Mouse (Mus musculus) brain, embryonic 14.5 days (tissue): ENCODE results near the gene Trpm4. TPM values are rescaled to one million over a fixed set of nuclear protein-coding genes. Genes with fewer than 3 reads are reported as not detected.
A peak's percentile ranks its signal among the peaks of the same experiment; 100 is the strongest.

Experiments
- DNase-seq: peaks from one replicate; pipeline ENCODE4 v3.0.0-alpha.2; 2011; ENCODE audit warnings: low read depth
- CTCF ChIP-seq: fragments of 200-500 bp; IDR thresholded peaks from 2 replicates; pipeline ENCODE4 v1.5.1; 2012; ENCODE audit warnings: inconsistent platforms, mild to moderate bottlenecking, moderate library complexity, borderline replicate concordance; ENCODE audit not compliant: insufficient read depth, insufficient read length; ENCODE audit errors: extremely low read depth
- POLR2A ChIP-seq: fragments of 200-500 bp; IDR thresholded peaks from 2 replicates; pipeline ENCODE4 v1.6.1; 2012; ENCODE audit warnings: mild to moderate bottlenecking, inconsistent platforms, borderline replicate concordance; ENCODE audit not compliant: poor library complexity, insufficient read depth, insufficient read length, severe bottlenecking; ENCODE audit errors: extremely low read depth
- polyA plus RNA-seq: library from polyadenylated mRNA; depleted of rRNA; stranded (reverse); fragments of >200 nt; gene quantifications from 2 replicates; pipeline ENCODE4 v1.2.3, GENCODE M21; 2012; rRNA removed

The Trpm4 gene
- 19.0 and 20.3 TPM in 2 replicates for polyA plus RNA-seq

DNA sequence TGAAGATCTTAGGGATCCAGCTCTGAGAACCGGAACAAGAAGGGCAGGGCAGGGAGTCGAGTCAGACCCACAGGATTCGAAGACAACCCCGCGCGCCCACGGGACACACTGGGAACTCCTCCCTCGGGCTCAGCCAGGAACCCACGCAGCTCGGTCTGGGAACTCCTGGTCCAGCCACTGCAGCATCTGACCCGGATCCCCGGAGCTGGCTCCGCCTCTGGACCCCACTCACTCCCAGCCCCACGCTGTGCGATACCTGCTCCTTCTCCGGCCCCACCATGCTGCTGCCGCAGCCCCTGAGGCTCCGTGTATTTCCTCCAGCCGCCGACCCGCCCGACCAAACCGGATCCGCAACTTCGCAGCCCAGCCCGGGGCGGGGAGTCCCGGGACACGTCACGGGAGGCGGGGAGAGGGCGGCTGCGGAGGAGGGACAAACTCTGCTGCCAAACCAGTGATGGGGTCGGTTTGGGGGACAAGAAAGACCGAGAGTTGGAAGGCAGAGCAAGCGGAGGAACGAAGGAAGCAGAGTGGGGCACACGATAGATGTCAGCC lies at the start of gene Trpm4:
Trpm4 (minus strand) TSS at position 350 of the 552 bp plus-strand sequence.
- peak; percentile 88 for DNase-seq
- TF ChIP-seq POLR2A (no peak), CTCF (no peak)

DNA sequence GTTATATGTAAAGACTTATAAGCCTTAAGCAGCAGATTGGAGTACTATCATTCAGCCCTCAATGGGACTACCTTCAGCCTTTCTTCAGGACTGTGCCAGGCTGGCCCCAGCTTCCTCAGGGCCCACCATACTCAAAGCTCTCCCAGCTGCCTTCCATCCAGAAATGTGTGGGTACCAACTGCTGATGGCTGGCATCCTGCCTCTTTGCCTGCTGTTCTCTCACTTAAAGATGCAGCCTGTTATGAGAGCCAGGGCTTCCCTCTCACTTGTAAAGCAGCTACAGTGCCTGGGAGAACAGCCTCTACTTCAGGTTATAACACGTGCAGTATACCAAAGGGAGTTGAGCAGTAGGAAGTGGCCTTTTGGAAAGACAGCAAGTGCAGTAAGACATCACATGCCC lies 42.5 kb upstream of the Trpm4 start:
- TF ChIP-seq CTCF = no peak
- TF ChIP-seq POLR2A = no peak
- DNase-seq = peak; percentile 51

DNA sequence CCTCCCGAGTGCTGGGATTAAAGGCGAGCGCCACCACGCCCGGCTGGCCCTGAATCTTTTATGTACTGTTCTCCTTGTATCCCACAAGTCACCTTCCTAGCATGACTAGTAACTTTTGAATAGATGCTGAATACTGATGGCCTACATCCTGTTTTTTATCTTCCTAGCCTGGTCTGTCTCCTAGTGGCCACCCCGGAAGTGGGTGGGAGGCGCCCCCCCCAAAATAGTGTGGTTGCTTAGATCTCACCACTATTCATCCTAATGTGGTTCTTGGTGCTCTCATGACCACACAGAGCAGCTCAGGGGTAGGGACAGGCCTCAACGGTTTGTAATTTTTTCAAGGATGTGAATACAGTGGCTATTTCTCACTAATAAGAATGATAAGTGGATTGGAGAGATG lies 41.0 kb upstream of the Trpm4 start:
- TF ChIP-seq POLR2A = no peak
- no peak for TF ChIP-seq CTCF
- DNase-seq = no peak

DNA sequence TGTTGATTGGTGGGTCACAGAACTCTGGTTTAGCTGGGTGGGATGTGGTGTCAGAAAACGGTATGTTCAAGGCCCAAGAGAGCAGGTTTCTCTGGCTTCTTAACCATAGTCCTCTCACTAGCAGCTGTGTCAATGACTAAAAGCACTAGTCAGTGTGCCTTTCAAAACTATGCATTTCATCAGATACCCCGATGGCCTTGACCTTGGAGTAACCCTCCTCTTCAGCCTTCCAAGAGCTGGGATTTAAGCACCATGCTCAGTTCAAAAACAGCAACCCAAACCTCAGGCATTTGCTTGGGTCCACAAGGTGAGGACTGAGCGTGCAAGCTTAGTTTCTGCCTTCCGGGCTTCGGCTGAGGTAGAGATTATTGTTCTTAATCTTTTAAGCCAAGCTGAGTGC lies 38.8 kb upstream of the Trpm4 start:
- TF ChIP-seq POLR2A (no peak), CTCF (no peak)
- no peak for DNase-seq

DNA sequence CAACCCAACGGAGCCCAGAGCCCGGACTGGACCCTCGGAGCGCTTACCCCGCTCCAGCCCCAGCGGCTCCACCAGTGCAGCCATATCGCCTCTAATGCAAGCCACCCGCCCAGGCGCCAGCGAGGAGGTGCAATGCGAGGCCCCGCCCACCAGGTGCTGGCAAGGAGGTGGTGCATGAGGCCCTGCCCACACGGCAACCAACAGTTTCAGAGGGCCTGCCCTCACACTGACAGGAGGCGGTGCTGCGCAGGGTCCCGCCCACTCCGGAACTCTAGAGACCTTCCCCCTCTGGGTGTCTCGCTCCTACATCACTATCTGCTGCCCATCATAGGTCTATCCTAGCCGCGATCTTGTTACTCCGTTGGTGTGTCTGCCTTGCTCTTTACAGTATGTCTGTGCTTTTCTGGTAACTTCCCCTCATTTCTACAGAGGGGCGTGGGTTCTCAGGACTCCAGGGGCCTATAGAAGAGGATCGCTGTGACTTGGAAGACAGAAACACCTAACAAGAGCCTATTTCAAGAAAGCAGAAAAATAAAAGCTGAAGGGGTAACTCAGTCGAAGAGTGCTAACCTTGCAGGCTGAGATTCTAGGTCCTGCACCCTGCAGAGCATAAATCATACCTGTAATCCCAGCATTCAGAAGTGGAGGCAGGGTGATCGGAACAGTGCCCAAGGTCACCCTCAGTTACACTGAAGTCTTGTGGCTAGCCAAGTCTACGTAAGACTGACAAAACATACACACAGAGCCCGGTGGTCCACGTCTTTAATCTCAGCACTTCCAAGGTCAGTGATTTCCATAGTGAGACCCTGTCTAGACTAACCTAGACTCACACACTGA lies 37.1 kb upstream of the Trpm4 start, which contains the start of gene Lin7b:
Lin7b (minus strand) TSS at position 109 of the 837 bp plus-strand sequence.
- TF ChIP-seq CTCF = peak; percentile 21; the same call in 1 of the 2 replicates
- TF ChIP-seq POLR2A = no peak
- peak; percentile 89 for DNase-seq

DNA sequence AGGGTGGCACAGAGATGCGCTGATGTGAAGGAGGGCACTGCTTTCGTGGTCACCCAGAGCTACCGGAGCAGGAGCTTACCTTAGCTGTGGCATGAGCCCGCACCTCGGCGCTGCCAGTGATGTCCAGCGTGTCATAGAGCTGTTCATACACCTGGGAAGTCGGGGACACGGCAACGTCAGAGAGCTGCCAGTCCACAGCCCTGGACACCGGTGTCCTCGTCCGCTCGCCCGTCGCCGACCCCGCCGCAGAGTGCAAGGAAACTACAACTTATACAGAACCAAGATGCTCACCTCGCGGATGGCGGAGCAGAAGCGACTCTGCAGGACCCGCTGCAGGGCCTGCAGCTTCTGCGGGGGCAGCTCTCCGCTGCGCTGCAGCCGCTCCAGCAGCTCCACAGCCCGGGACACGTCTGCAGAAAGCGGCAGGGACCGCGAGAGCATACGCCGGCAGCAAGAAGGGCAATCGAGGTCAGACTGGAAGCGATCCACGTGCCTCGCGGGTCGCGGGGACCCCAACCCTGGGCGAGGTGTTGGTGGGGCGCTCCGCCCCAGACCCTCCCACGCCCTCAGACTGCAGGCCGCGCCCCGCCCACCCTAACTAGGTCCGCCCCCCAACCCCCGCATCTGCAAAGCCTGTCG lies 36.4 kb upstream of the Trpm4 start:
- TF ChIP-seq CTCF (no peak), POLR2A (no peak)

DNA sequence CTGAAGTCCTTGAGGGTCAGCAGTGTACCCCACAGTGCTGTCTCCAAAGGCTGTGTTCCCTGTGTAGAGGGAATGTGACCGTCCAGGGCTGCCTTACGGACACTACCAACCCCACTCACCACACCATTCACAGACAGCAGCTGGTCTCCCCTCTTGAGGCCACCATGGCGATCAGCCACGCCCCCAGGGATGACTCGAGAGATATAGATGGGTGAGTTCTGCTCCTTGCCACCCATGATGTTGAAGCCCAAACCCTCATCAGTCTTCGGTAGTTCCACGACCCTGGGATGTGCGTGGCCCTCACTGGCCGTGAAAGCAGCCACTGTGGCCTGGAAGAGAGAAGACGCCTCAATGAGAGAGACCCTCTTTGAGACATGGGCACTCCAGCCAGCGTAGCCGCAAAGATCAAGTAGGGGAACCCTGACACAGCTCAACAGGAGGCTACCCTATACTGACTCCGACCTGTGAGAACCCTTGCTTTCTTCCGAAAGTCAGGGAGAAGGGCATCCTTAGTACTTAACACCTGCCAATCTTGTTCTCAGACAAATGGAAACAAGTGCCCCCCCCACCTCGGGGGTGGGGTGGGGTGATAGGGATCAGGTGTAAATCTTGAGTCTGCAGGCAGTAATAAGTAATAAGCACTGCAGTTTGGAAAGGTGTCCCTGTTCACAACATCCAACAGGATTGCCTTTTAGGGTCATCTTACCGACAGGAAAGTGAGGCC lies 35.6 kb upstream of the Trpm4 start:
- no peak for DNase-seq
- no peak for TF ChIP-seq POLR2A
- TF ChIP-seq CTCF = no peak

More for the DNA sequence above, 36.4 kb upstream of the Trpm4 start:
- peak; percentile 43 for DNase-seq

DNA sequence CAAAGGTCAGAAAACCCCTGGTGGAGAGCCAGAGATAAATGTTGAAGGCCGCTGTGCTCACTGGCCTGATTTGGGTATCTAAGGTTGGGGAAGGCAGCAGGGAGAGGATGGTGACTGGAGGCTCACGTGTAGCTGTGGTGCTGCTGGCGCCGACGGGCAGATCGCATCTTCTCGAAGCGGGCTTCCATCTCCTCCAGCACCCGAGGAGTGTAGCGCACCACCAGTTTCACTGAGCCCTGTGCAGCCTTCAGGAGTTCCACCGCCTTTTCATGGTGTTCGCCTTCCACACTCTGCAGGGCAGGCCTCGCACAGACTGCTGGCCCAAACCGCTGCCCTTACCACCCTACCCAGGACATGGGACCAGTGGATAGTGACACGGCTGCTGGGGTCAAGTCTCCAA lies 34.6 kb upstream of the Trpm4 start:
- peak; percentile 26 for DNase-seq
- TF ChIP-seq CTCF = no peak
- no peak for TF ChIP-seq POLR2A

DNA sequence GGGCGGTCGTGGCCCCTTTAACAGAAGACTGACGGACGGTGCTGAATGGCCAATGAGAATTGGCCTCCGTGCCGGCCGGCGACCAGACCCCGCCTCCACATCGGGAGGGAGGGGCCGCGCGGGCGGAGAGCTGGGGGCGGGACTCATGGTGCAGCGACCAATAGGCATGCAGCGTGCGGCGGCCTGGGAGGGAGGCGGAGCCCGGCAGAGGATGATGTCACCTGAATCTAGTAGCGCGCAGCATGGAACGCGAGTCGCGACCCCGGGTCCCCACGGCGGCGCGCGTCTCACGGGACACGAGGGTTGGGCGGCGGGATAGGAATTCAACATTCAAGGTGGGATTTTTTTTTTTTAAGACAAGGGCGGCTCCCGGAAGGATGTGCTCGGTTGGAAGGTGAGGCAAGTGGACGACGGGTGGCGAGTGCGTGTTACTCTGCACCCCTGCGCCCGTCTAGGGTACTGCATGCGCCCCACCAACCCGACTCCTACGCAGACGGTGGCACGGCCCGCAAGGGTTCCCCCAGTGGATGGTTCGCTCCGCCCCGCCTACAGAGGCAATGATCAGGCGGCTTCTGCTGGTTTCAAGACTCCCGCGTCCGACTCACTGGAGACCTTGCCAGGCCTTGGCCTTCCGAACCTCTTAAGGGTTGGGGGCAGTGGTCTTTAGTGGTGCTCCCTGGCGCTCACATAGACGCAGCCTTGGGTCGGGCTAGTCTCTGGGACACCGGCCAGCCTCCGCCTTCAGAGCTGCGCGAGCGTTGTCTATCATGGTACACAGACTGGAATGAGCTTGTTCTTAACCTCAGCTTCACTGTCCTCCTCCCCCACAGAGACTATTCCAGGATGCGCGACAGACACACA lies 33.7 kb upstream of the Trpm4 start:
- 0 out of 2 replicates have a peak, but pooled peaks have one; percentile 13 for TF ChIP-seq POLR2A
- TF ChIP-seq CTCF = peak; percentile 79
- peak; percentile 99 for DNase-seq

DNA sequence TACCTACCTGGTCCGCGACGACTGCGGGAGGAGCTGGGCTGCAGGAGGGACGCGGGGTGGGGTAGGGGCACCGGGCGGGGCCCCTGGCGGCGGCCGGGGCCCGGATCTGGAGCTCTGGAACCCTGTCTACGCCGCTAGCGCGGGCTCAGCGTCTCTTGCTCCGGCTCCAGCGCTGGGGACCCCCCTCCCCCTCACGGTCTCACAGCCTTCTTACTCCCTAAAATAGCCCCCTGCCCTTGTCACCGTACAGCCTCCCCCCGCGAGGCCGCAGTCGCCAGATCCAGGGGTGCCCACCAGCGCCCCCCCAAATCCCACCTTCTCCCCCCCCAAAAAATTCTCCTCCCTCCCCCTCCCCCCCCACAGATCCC lies 33.1 kb upstream of the Trpm4 start, which contains the start of gene Ppfia3:
Ppfia3 (minus strand) TSS at position 368 of the 368 bp plus-strand sequence.
- no peak for DNase-seq
- no peak; the same call in 1 of the 2 replicates for TF ChIP-seq POLR2A
- TF ChIP-seq CTCF = no peak
